Mouse (Mus musculus): Measurements from ENCODE around the gene Fam129b. TPM values are rescaled to one million over a fixed set of nuclear protein-coding genes. Genes with fewer than 3 reads are reported as not detected.

The Fam129b gene
- polyA plus RNA-seq, 1 experiment from 2014 or later: 30.7 TPM

DNA sequence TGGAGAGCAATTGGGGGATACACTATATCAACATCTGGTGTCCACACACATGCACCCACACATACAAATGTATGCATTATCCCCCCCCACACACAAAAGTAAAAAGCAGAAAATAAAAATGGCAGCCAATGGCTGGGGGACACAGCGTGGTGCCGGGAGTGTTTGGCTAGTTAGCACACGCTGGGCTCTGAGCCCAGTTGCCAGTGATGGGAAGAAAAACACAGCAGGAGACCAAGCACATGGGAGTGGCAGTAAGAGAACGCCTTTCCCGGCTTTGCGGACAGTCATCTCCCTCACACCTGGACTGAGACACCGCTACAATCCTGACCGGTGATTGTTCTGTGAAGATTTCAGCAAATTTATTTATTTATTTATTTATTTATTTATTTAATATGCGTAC, 95.3 kb downstream of the Fam129b start:
- WGBS: 31% methylated on average over 9 of the region's 9 CpGs

DNA sequence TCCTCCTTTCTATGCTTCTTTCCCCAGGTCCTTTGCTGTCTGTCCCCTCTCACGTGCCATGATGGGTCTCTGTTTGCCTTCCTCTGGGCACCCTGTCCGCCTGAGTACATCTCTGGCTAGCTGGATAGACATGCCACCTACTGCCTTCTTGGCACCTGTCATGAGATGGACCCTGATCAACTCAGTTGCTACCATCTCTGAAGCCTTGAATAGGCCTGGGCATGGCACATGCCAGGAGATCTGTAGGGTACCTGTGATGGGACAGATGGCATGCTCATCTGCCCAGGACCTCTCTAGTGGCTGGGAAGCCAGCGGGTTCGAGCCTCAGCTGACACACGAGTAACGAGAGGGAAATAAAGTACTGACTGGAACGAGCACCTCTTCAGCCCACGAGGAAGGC, 98.3 kb downstream of the Fam129b start:
- H3K9ac ChIP-seq (replicated peaks): no peak overlapping the region
- H3K27ac ChIP-seq (replicated peaks): no peak overlapping the region
- no peak overlapping the region for H3K4me2 ChIP-seq
- peaks cover 6% of the 10 kb centered on the region for H3K4me1 ChIP-seq
- no peak for ATAC-seq (ENCODE audit: low FRiP score)
- no peaks in the 10 kb centered on the region for H3K27me3 ChIP-seq (replicated peaks)
- no peaks in the 10 kb centered on the region for H3K9me3 ChIP-seq (replicated peaks)
- 90% methylated on average over 8 of the region's 8 CpGs for WGBS
- peaks cover 42% of the 10 kb centered on the region for H3K36me3 ChIP-seq
- no peak overlapping the region for H3K4me3 ChIP-seq (replicated peaks)

More for the DNA sequence above, 95.3 kb downstream of the Fam129b start:
- Histone ChIP-seq H3K4me1 (peaks cover 17% of the 10 kb centered on the region), H3K9me3 (replicated peaks) (no peaks in the 10 kb centered on the region), H3K9ac (replicated peaks) (no peak overlapping the region), H3K36me3 (peaks cover 37% of the 10 kb centered on the region), H3K27me3 (replicated peaks) (no peaks in the 10 kb centered on the region), H3K4me3 (replicated peaks) (no peak overlapping the region), H3K4me2 (no peak overlapping the region), H3K27ac (replicated peaks) (no peak overlapping the region)
- ATAC-seq (ENCODE audit: low FRiP score): no peak

Other genes starting within 250 kb of the Fam129b start
- gene Eng, start 229.5 kb upstream of the Fam129b start, polyA plus RNA-seq (2015; fragmentation: Nextera tagmentation; extraction: Ambion mirVana): 29.6 and 40.5 TPM in 2 replicates
- 19.3 and 20.6 TPM in 2 replicates for gene Fpgs, start 172.0 kb upstream of the Fam129b start, polyA plus RNA-seq (2015; fragmentation: Nextera tagmentation; extraction: Ambion mirVana)
- gene Cdk9, start 163.0 kb upstream of the Fam129b start, polyA plus RNA-seq (2015; fragmentation: Nextera tagmentation; extraction: Ambion mirVana): 63.0 and 82.4 TPM in 2 replicates
- gene Sh2d3c, start 155.1 kb upstream of the Fam129b start, polyA plus RNA-seq (2015; fragmentation: Nextera tagmentation; extraction: Ambion mirVana): 50.1 and 51.5 TPM in 2 replicates
- gene 6330409D20Rik, start 135.1 kb upstream of the Fam129b start, polyA plus RNA-seq (2015; fragmentation: Nextera tagmentation; extraction: Ambion mirVana): 2.9 and 3.6 TPM in 2 replicates
- gene Tor2a, start 118.9 kb upstream of the Fam129b start, polyA plus RNA-seq (2015; fragmentation: Nextera tagmentation; extraction: Ambion mirVana): 54.4 and 60.6 TPM in 2 replicates
- gene Ttc16, start 100.5 kb upstream of the Fam129b start, polyA plus RNA-seq (2015; fragmentation: Nextera tagmentation; extraction: Ambion mirVana): 0.50 and 0.70 TPM in 2 replicates
- 6.1 and 7.5 TPM in 2 replicates for gene Ptrh1, start 100.3 kb upstream of the Fam129b start, polyA plus RNA-seq (2015; fragmentation: Nextera tagmentation; extraction: Ambion mirVana)
- gene Cfap157, start 91.7 kb upstream of the Fam129b start, polyA plus RNA-seq (2015; fragmentation: Nextera tagmentation; extraction: Ambion mirVana): 1.1 and 2.1 TPM in 2 replicates
- gene Stxbp1, start 28.9 kb upstream of the Fam129b start, polyA plus RNA-seq (2015; fragmentation: Nextera tagmentation; extraction: Ambion mirVana): 276 and 315 TPM in 2 replicates
- 104 and 116 TPM in 2 replicates for gene Rpl12, start 85.4 kb downstream of the Fam129b start, polyA plus RNA-seq (2015; fragmentation: Nextera tagmentation; extraction: Ambion mirVana)
- gene Lrsam1, start 85.5 kb downstream of the Fam129b start, polyA plus RNA-seq (2015; fragmentation: Nextera tagmentation; extraction: Ambion mirVana): 22.0 and 23.5 TPM in 2 replicates
- 24.7 and 27.6 TPM in 2 replicates for gene Slc2a8, start 106.0 kb downstream of the Fam129b start, polyA plus RNA-seq (2015; fragmentation: Nextera tagmentation; extraction: Ambion mirVana)

Data from neural tube, embryonic 15.5 days (tissue).